In genomic region chr6:144252191-144252718, GRCm38 (mm10) we compare ENCODE assay signal across 17 mouse cellular contexts.
DNase-seq lines count a peak whose midpoint lies in the region; ATAC-seq lines count a peak whose summit lies in the region.
"Had no signal": no experiment of that assay in that cellular context is flagged by ENCODE, and none has a peak within 500 bp of the region (broad histone marks: within the 10 kb centered on the region; RNA-seq: fewer than 3 reads in every experiment).

No protein-coding gene starts in this region.

- no peak overlapping the region for H3K4me3 ChIP-seq in hindbrain, embryonic 10.5 days
- H3K4me3 ChIP-seq in hindbrain, embryonic 16.5 days (ENCODE audit: low read length) = no peak overlapping the region
- H3K4me3 ChIP-seq in forebrain, embryonic 15.5 days = no peak overlapping the region
- no peak overlapping the region for H3K4me3 ChIP-seq in midbrain, embryonic 11.5 days (ENCODE audit: low read depth, low read length)
- no peak overlapping the region for H3K4me3 ChIP-seq in neural tube, embryonic 15.5 days (replicated peaks)
- H3K4me3 ChIP-seq: embryonic facial prominence, embryonic 13.5 days; liver, embryonic 12.5 days had no signal

- peaks cover 9% of the 10 kb centered on the region for H3K27me3 ChIP-seq in hindbrain, embryonic 10.5 days (ENCODE audit: insufficient read depth, poor library complexity, severe bottlenecking)
- H3K27me3 ChIP-seq in hindbrain, embryonic 16.5 days (replicated peaks; ENCODE audit: control insufficient read depth, insufficient read depth, low read length) = no peaks in the 10 kb centered on the region
- no peaks in the 10 kb centered on the region for H3K27me3 ChIP-seq in forebrain, embryonic 15.5 days
- no peaks in the 10 kb centered on the region for H3K27me3 ChIP-seq in midbrain, embryonic 11.5 days (ENCODE audit: control insufficient read depth, insufficient read depth, low read length)
- no peaks in the 10 kb centered on the region for H3K27me3 ChIP-seq in neural tube, embryonic 15.5 days (replicated peaks)
- H3K27me3 ChIP-seq: CH12.LX; liver, embryonic 12.5 days had no signal

- 45% methylated on average over 7 of the region's 7 CpGs for WGBS in hindbrain, embryonic 10.5 days
- 20% methylated on average over 7 of the region's 7 CpGs for WGBS in hindbrain, embryonic 16.5 days
- 11% methylated on average over 7 of the region's 7 CpGs for WGBS in forebrain, embryonic 15.5 days
- WGBS in midbrain, embryonic 11.5 days = 34% methylated on average over 7 of the region's 7 CpGs
- 30% methylated on average over 7 of the region's 7 CpGs for WGBS in neural tube, embryonic 15.5 days

- no peak; the same call in 1 of the 2 replicates for ATAC-seq in hindbrain, embryonic 16.5 days
- peak; percentile 47 for ATAC-seq in forebrain, embryonic 15.5 days (replicated peaks)
- peak; percentile 7; the same call in 1 of the 2 replicates for ATAC-seq in midbrain, embryonic 11.5 days (ENCODE audit: low FRiP score)
- 0 out of 2 replicates have a peak, but pooled peaks have one; percentile 19 for ATAC-seq in neural tube, embryonic 15.5 days (ENCODE audit: low FRiP score)
- no peak for ATAC-seq in monocyte, adult 5-6 weeks (replicated peaks; ENCODE audit: insufficient number of reproducible peaks, low FRiP score, low TSS enrichment, poor library complexity, severe bottlenecking)
- ATAC-seq: liver, embryonic 12.5 days had no signal

- no peak overlapping the region for H3K4me2 ChIP-seq in hindbrain, embryonic 16.5 days (ENCODE audit: low read length)
- H3K4me2 ChIP-seq in forebrain, embryonic 15.5 days (replicated peaks) = no peak overlapping the region
- no peak overlapping the region for H3K4me2 ChIP-seq in midbrain, embryonic 11.5 days
- H3K4me2 ChIP-seq in neural tube, embryonic 15.5 days = no peak overlapping the region
- H3K4me2 ChIP-seq: embryonic facial prominence, embryonic 13.5 days; liver, embryonic 12.5 days had no signal

- DNase-seq in hindbrain, embryonic 10.5 days (ENCODE audit: low spot score) = peak; percentile 27
- DNase-seq in midbrain, embryonic 11.5 days (ENCODE audit: low spot score, missing footprints) = no peak
- DNase-seq in testis, postnatal 10 days (ENCODE audit: low spot score) = no peak
- no peak for DNase-seq in urinary bladder, adult 2 months (ENCODE audit: low spot score)
- DNase-seq: adrenal gland, postnatal 36 days; cerebellum, postnatal 10 days; gastrocnemius, postnatal 14 days; heart, postnatal 14 days; kidney, postnatal 14 days; thymus, postnatal 14 days had no signal

- no peaks in the 10 kb centered on the region for H3K9me3 ChIP-seq in hindbrain, embryonic 10.5 days
- H3K9me3 ChIP-seq in hindbrain, embryonic 16.5 days (ENCODE audit: control insufficient read depth, low read length) = no peaks in the 10 kb centered on the region
- no peaks in the 10 kb centered on the region for H3K9me3 ChIP-seq in forebrain, embryonic 15.5 days
- H3K9me3 ChIP-seq in midbrain, embryonic 11.5 days (ENCODE audit: control insufficient read depth, low read length) = no peaks in the 10 kb centered on the region
- no peaks in the 10 kb centered on the region for H3K9me3 ChIP-seq in neural tube, embryonic 15.5 days (replicated peaks)
- H3K9me3 ChIP-seq: embryonic facial prominence, embryonic 13.5 days; liver, embryonic 12.5 days had no signal

- no peak overlapping the region for H3K9ac ChIP-seq in hindbrain, embryonic 16.5 days (ENCODE audit: low read depth, low read length)
- no peak overlapping the region for H3K9ac ChIP-seq in forebrain, embryonic 15.5 days (replicated peaks)
- no peak overlapping the region for H3K9ac ChIP-seq in midbrain, embryonic 11.5 days (ENCODE audit: low read length)
- no peak overlapping the region for H3K9ac ChIP-seq in neural tube, embryonic 15.5 days (replicated peaks)
- H3K9ac ChIP-seq: embryonic facial prominence, embryonic 13.5 days; liver, embryonic 12.5 days had no signal

- peak overlapping the region; percentile 82 for H3K27ac ChIP-seq in hindbrain, embryonic 10.5 days
- H3K27ac ChIP-seq in hindbrain, embryonic 16.5 days (ENCODE audit: low read depth, low read length) = no peak overlapping the region
- H3K27ac ChIP-seq in forebrain, embryonic 15.5 days (replicated peaks) = peak overlapping the region; percentile 59
- peak overlapping the region; percentile 80; the same call in 1 of the 2 replicates for H3K27ac ChIP-seq in midbrain, embryonic 11.5 days (ENCODE audit: low read depth, low read length)
- no peak overlapping the region for H3K27ac ChIP-seq in neural tube, embryonic 15.5 days (replicated peaks)
- H3K27ac ChIP-seq: embryonic facial prominence, embryonic 13.5 days; liver, embryonic 12.5 days had no signal

- no peaks in the 10 kb centered on the region for H3K36me3 ChIP-seq in hindbrain, embryonic 10.5 days
- H3K36me3 ChIP-seq in hindbrain, embryonic 16.5 days (ENCODE audit: control insufficient read depth, insufficient read depth, low read length) = no peaks in the 10 kb centered on the region
- H3K36me3 ChIP-seq in forebrain, embryonic 15.5 days = no peaks in the 10 kb centered on the region
- no peaks in the 10 kb centered on the region for H3K36me3 ChIP-seq in midbrain, embryonic 11.5 days (ENCODE audit: control insufficient read depth, insufficient read depth, low read length)
- H3K36me3 ChIP-seq in neural tube, embryonic 15.5 days = no peaks in the 10 kb centered on the region
- H3K36me3 ChIP-seq: embryonic facial prominence, embryonic 13.5 days; liver, embryonic 12.5 days had no signal

- peaks cover 53% of the 10 kb centered on the region for H3K4me1 ChIP-seq in hindbrain, embryonic 10.5 days (replicated peaks)
- H3K4me1 ChIP-seq in hindbrain, embryonic 16.5 days (ENCODE audit: control insufficient read depth, insufficient read depth, low read depth, low read length) = peaks cover 5% of the 10 kb centered on the region
- H3K4me1 ChIP-seq in forebrain, embryonic 15.5 days = peaks cover 24% of the 10 kb centered on the region
- peaks cover 27% of the 10 kb centered on the region for H3K4me1 ChIP-seq in midbrain, embryonic 11.5 days (ENCODE audit: control insufficient read depth, insufficient read depth, low read length)
- H3K4me1 ChIP-seq in neural tube, embryonic 15.5 days = peaks cover 18% of the 10 kb centered on the region

Comparison
In these comparisons a context has a peak if more than half of its experiments do, and no peak if none do; other contexts are left out.
1. H3K27ac ChIP-seq: peak in hindbrain, embryonic 10.5 days (single experiment), forebrain, embryonic 15.5 days (single experiment) and midbrain, embryonic 11.5 days (single experiment); none in hindbrain, embryonic 16.5 days (single experiment) and neural tube, embryonic 15.5 days (single experiment).
2. ATAC-seq: peak in forebrain, embryonic 15.5 days (single experiment), midbrain, embryonic 11.5 days (single experiment) and neural tube, embryonic 15.5 days (single experiment); none in hindbrain, embryonic 16.5 days (single experiment) and monocyte, adult 5-6 weeks (single experiment).